Mouse (Mus musculus): ENCODE measurements around the gene Jade1.

- TF ChIP-seq CTCF (IDR thresholded peaks at IDR 0.05) = no peak
- no peak for TF ChIP-seq EP300 (IDR thresholded peaks at IDR 0.05; ENCODE audit: insufficient read depth, low read depth, low read length)
- no peak for TF ChIP-seq POLR2A (IDR thresholded peaks at IDR 0.05; ENCODE audit: insufficient read depth, low read depth, low read length)
Measured at GRCm38 (mm10) chr3:41620971-41621370, 65.4 kb downstream of the Jade1 start.

Measured in heart, adult 2 months (tissue).